Mouse (Mus musculus) adrenal gland, postnatal 4 days (tissue): ENCODE measurements around the gene Kcp. TPM values are rescaled to one million over a fixed set of nuclear protein-coding genes. Genes with fewer than 3 reads are reported as not detected.

ENCODE experiments used
- DNase-seq, 2 experiments: peaks; one replicate each; pipeline ENCODE4 v3.0.0; 2021 to 2022; ENCODE audit warnings: low spot score in 2 of 2, mixed read lengths in 2 of 2
- long read RNA-seq, 2 experiments: library from polyadenylated mRNA; stranded (forward); transcript quantifications; one replicate each; pipeline ENCODE4 v2.0.0; 2021
- total RNA-seq, 2 experiments: library from RNA; stranded (reverse); gene quantifications; 2 replicates each; pipeline ENCODE4 v1.2.3; 2021

Gene Kcp
- 10 to 100 TPM in 1 of 2 experiments, 1 to 10 TPM in 1; 9.0 to 14.2 TPM for total RNA-seq
- long read RNA-seq, experiment 1 = 0 reads
- long read RNA-seq, experiment 2, partial matches to known transcripts = 2 of 2 reads
- long read RNA-seq, experiment 2, other reads (novel, unspliced or antisense) = 0 of 2 reads

- no peak for DNase-seq
These were observed at the start of gene Kcp for GRCm38 (mm10) chr6:29507447-29508309. Kcp (minus strand) TSS chr6:29507952.

DNA sequence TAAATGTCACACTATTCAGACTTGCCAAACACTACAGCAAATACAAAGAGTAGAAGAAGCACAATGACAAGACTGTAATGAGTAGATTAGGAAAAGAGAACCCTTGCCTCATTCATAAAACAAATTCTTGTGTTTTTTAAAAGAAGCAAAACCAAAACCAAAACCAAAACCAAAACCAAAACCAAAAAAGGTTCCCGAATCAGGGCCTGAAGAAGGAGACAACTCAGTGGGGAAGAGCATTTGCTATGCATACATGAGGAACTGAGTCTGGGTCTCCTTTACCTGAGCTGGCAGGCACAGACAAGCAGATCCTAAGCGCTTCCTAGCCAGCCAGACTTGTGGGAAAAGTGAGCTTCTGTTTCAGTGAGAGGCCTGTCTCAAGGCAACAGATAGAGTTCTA, 49.4 kb upstream of the Kcp start:
- no peak for DNase-seq

DNA sequence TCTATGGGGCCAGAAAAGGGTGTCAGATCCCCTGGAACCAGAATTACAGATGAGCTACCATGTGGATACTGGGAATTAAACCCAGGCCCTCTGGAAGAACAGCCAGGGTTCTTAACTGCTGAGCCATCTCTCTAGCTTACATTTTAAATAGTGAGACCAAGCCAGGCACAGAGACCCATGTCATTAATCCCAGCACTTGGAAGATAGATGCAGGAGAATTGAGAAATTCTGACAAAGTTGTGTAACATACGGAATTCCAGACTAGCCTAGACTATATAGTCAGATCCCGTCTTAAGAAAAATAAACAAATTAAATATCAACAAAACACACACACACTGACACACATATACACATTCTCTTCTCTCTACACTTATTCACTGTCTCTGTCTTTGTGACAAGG, 44.8 kb upstream of the Kcp start:
- DNase-seq = no peak

GRCm38 (mm10) chr6:29548086-29548485, 40.3 kb upstream of the Kcp start:
- no peak for DNase-seq

GRCm38 (mm10) chr6:29547582-29547981, 39.8 kb upstream of the Kcp start:
- no peak for DNase-seq

GRCm38 (mm10) chr6:29545611-29546010, 37.9 kb upstream of the Kcp start:
- DNase-seq = no peak

DNA sequence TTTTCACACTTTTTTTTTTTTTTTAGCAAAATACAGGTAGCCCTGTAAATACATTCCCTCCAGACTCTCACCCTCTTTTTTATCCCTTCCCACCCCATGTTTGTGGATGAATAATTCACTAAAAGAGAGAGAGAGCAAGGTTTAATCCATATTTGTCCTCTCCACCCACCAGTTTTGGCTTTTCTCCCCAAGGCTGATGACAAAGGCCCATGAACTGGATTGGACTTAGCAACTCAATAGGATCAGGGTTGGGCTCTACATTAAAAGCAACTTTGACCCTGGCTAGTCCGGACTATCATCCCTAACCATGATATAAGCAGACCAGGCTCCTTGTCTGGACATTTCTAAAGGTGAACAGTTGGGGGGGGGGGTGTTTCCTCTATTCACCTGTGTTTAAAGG, 33.2 kb upstream of the Kcp start:
- no peak for DNase-seq

DNA sequence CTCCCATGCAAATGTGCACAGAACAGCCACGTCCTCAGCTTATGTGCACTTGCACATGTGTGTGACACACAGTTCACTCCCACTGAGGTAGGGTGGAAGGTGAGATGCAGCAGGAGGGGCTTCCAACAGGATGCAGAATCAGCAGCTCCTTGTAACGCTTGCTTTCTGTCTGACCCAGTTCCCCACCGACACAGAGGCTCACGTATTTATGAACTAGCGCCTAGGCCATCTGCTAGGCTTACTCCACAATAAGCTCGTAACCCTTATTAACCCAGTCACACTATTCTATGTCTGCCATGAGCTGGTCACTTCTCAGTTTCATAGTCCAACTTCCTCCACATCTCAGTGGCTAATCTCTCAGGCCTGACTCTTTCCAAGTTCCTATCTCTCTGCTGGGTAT, 32.5 kb upstream of the Kcp start:
- DNase-seq = no peak

DNA sequence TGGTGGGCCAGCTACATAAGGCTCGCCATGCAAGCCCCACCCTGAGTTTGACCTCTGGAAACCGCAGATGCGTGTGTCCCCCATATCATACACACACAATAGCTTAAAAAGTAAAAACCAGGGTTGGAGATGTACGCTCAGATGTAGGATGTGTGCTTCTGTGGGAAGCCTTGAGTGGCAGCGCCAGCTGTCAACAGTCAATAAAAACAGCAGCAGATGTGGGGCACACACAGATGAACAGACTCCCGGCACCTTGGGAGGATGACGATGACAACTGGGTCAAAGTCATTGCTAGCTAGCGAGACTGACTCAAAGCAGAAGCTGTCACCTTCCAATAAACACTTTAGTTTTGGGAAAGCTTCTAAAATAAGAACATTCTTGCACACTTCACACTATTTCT, 31.8 kb upstream of the Kcp start:
- no peak for DNase-seq

DNA sequence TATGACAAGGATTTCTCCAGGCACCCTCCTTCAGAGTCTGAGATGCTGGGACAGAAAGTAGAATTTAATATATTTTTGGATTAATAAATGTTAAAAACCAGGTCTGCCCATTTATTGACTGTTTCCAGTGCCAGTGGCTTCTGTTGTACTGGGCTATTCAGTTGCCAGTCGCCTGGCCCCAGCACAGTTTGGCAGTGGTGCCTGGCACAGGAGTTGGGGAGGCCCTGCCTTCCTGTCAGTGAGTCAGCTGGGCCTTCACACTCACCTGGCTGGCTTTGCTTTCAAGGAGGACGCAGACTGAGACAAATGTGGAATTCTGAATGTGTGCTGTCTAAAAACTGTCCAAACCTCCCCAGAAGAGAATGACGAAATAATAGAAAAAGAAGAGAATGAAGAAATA, 29.5 kb upstream of the Kcp start:
- no peak for DNase-seq

GRCm38 (mm10) chr6:29536651-29537193, 29.0 kb upstream of the Kcp start:
- DNase-seq = no peak

DNA sequence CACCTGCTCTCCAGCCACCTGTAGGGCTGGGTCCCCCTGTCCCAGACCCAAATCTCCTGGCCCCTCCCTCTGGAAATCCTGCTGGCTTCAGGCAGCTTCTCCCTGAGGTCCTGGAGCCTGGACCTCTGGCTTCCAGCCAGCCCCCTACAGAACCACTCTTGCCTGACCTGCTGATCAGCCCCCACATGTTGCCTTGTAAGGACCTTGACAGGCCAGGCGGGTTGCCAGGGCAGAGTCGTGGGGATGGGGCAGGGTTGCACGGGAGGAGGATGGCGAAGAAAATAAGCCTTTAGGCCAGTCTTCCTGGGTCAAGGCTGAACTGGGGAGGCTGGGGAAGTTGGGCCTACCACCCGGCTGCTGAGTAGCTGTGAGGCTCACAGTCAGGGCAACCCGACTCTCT, 27.6 kb upstream of the Kcp start:
- DNase-seq = no peak

DNA sequence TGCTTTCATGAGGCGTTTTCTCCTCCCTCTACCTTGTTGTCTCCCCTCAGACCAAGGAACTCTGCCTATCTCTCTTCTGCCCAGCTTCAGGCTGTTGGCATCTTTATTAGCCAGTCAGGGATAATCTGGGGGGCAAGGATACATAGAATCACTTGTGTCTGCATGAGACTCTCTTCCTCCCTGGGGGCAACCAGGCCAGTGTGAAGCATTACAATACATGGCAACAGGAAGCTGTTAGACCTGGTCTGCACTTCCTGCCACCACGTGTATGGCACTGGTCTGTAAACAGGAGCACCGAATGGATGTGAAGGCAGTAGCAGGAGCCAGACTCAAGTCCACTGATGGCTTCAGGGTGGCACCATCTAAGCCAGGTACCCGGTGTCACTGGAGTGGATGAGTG, 22.3 kb upstream of the Kcp start:
- DNase-seq = no peak

- no peak for DNase-seq
These were observed 21.7 kb upstream of the Kcp start for GRCm38 (mm10) chr6:29529444-29529820.

- no peak for DNase-seq
These were observed 21.1 kb upstream of the Kcp start for GRCm38 (mm10) chr6:29528561-29529443.

DNA sequence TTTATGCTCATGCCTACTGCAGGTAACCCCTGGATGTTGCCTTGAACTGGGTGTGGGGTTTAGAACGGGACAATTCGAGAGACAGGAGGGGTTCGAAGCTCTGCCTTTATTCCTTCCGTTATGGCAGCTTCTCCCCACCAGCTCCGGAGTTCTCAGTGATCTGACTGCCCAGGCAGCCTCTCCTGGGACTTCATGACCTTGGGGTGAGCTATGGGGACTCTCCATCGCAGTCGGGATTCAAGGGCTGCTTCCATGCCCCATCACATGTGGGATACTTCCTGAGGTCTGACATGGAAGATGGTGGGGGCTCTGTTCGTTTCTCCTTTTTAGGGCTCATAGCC, 20.4 kb upstream of the Kcp start:
- no peak for DNase-seq

GRCm38 (mm10) chr6:29527361-29528164, 19.8 kb upstream of the Kcp start:
- DNase-seq = no peak

DNA sequence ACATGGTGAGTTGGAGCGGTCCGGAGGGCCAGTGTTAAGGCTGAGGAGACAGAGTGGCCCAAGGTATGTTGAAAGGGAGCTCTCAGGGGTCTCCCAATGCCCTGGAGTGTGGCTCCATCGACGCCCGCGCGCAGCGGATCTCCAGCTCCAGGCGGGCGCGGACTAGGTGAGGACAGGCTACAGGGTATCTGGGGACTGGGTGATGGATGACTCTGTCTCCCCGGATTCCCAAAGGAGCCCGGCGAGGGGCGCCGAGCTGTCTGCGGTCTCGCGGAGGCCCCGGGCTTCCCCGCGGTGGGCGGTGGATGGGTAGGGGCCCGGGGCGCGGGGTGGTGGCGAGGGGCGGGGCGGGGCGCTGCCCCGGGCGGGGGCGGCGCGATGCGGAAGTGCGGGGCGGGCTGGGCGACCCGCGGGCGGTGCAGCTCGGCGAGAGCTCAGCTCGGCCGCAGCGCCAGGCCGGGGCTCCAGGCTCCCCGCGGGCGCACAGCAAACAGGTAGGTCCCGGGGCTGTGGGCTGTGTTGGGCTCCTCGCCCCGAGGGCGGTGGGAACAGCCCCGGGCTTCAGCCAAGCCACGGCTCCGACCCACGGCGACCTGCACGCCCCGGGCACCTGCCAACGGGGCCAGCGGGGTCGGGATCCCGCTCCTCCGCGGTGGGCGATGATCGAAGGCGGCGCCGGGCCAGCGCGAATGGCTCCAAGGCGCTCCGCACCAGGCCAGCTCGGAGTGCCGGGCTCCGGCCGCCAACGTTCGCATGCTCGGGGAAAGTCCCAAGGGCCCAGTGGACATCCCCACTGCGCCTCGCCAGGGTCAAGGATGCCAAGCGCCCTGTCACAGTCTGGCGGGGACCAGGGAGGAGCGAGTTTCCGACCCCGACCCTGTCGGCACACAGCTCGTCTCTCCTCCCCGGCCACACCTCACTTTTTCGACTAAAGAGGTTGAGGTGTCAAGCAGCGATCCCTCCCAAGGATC, 18.8 kb upstream of the Kcp start, which contains the start of gene Irf5:
Gene Irf5, plus strand, starts transcription at position 345 of the 971 bp plus-strand sequence.
- no peak for DNase-seq

GRCm38 (mm10) chr6:29525256-29525655, 17.5 kb upstream of the Kcp start:
- no peak for DNase-seq

DNA sequence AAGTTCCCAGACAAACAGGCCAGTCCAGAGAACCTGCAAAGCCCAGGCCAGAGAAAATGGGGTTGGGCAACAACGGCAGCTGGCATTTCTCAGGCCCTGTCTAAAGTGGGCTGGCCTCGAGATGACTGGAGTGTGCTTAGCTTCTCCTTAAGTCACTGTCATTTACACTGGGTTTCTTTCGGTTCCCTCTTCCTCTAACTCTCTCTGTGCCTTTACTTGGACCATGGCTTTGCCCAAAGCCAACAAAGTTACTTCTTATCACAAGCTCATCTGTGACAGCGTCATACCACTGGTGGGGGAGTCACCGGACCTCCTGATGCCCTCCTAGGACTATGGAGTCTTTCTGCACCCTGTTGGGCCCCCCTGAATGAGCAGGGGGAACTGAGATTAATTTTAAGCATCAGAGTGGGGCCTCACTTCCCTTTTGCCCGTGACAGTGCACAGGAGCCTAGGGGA, 16.3 kb upstream of the Kcp start:
- DNase-seq = no peak
